Mouse (Mus musculus): ENCODE measurements around the gene Mdfi.
"Not testable (repeated sequence)": the region's sequence is repeated elsewhere in the genome, so short reads cannot be mapped to it uniquely, and the experiment has no call there.

Mdfi gene

DNA sequence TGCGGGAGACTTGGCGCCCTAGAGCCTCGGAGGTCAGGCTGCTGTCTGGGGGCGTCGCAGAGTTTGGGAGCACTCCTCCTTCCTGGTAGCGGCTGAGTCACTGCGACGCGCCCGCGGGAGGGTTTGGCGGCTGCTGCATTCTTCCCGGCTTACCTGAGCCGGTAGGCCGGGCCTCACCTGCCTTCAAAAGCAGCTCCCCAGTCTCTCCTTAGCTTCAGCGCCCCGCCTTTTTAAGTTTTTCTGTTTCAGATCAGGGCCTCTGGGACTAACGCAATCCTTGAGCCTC, at the start of gene Mdfi:
TSS of gene Mdfi (minus strand) at position 210 of the 286 bp plus-strand sequence.
- DNase-seq (ENCODE audit: low spot score in 2 of 2), result no peak

GRCm38 (mm10) chr17:47883099-47883498, 48.6 kb upstream of the Mdfi start:
- no peak for DNase-seq (ENCODE audit: low spot score in 2 of 2)

- no peak for DNase-seq (ENCODE audit: low spot score in 2 of 2)
Observed at GRCm38 (mm10) chr17:47881330-47881729, 46.8 kb upstream of the Mdfi start.

- no peak for DNase-seq (ENCODE audit: low spot score in 2 of 2)
Observed at GRCm38 (mm10) chr17:47879207-47879606, 44.7 kb upstream of the Mdfi start.

- peak in 1 of 2 experiments; percentile 41 for DNase-seq (ENCODE audit: low spot score in 2 of 2)
Observed at GRCm38 (mm10) chr17:47878378-47879089, 44.0 kb upstream of the Mdfi start.

- DNase-seq (ENCODE audit: low spot score in 2 of 2), result no peak
Observed at GRCm38 (mm10) chr17:47877715-47878377, 43.4 kb upstream of the Mdfi start.

DNA sequence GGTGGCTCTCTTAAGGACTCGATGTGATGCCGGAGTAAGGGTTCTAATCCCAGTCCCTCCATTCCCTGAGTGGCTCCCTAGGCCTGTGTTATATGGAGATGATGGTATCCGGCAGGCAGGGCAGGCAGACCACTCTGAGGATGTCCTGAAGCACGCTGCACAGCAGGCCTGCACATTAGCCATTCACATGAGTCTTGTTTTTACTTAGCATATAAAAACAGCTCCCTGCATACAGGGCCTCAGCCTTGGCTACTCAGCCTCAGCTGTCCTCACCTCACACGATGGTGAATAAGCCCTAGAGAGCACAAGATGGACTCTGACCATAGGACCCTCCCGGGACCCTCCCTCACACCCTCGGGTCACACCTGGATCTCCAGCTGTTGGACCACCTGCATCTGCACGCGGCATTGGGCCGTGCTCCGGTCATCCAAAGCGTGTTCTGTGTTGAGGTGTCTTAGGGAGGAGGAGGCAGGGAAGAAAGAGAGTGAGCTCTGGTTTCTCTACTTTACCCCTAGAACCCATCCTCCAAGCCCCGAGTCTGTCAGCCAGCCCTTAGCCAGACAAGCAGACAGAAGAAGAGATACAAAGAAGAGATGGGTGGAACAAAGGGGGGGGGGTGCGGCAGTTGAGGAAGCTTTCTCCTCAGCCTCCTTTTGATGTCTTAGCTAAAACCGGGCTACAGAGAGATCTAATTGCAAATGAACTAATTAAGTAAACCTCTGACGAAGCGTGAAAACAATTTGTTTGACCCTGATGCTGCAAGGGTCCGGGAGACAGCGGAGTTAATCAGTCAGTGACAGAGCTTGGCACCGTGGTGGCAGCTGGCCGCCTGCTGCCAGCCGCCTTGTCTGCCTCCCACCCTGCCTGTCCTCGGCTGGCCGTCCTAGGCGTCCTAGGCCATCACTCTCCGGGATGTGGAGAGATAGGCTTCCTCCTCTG, 42.6 kb upstream of the Mdfi start:
- DNase-seq (ENCODE audit: low spot score in 2 of 2), result no peak

- DNase-seq (ENCODE audit: low spot score in 2 of 2), result peak; percentile 77 to 87
Observed at GRCm38 (mm10) chr17:47873341-47873791, 38.9 kb upstream of the Mdfi start.

DNA sequence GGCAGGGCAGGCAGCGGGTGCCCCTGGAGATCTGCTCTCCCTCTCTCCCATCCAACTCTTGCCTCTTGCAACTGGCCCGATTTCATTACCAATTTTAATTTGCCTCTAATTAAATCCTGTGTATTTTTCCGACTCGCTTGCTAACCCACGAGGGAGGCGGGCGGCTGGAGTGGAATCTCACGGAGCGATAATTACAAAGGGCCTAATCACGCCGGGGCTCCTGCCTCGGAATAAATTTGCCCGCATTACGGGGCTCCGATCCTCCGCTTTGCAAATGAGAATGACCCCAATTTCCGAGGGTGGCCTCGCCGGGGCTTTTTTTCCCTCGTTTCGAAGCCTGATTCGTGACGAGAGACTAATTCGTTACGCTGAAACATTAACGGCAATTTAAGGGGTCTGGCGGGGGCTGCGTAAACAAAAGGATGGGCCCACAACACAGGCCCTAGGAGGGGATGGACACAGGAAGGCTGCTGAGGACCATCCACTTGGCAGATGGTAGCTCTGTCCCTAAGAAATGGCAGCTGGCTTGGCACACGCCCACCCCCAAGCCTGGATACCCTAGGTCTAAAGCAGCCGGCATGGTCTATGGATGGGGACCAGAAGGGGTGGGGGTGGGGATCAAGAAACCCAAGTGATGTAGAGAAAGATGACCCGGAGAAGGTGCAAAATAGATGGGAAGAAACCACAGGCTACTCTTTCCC, 38.0 kb upstream of the Mdfi start:
- no peak for DNase-seq (ENCODE audit: low spot score in 2 of 2)

GRCm38 (mm10) chr17:47869874-47870273, 35.4 kb upstream of the Mdfi start:
- DNase-seq (ENCODE audit: low spot score in 2 of 2), result no peak

- DNase-seq (ENCODE audit: low spot score in 2 of 2), result no peak
Observed at GRCm38 (mm10) chr17:47866037-47866436, 31.5 kb upstream of the Mdfi start.

DNA sequence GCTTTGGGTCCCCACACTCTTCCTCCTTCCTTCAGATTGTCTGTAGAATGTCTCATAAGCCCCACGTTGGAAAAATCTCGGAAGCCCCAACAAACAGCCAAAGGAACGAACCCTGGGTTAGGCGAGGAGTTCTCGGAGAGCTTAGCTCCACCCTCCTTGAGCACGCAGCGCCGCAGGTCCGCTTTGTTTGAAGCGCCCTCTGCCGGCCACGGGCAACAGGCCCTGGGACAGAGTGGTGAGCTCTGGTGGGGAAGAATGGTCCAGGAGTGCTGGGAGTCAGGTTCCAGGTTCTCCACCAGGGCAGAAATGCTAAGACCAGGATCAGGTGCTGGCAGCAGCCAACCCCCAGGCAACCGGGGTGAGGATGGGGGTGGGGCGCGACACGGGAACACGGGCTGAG, 30.0 kb upstream of the Mdfi start:
- DNase-seq (ENCODE audit: low spot score in 2 of 2), result peak; percentile 70 to 89

DNA sequence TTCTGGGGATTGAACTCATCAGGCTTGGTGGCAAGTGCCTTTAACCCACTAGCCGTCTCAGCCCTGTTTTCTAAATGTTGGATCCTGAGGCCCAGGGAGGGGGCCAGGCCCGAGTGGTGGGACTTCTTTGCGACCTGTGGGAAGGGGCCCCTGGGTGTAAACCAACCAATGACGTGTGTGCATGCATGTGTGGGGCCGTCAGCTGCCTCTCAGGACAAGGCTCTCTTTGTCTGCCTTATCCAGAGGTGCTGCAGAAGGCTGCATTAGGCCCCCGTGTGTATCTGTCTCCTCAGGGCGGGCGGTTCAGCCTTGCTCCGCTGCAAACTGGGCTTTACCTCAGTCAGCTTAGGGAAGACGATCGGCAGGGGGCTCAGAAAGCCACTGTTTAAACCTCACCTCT, 28.9 kb upstream of the Mdfi start:
- no peak for DNase-seq (ENCODE audit: low spot score in 2 of 2)

DNA sequence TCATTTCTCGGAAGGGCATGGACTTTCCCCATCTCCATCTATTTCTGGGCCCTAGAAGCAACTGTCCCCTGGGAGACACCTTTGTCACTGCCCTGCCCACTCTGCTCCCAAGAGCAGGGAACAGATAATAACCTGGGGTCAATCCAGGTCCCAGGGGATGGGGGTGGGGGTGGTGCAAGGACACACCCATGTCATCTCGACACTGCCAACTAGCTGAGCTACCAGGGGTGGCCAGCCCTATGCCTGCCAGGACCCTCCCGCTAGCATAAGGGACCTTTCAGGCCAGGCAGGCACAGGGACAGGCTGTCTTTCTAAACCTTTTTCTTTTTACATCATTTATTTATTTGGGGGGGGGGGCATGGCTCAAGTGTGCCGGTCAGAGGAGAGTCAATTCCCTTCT, 28.5 kb upstream of the Mdfi start:
- DNase-seq (ENCODE audit: low spot score in 2 of 2), result no peak

DNA sequence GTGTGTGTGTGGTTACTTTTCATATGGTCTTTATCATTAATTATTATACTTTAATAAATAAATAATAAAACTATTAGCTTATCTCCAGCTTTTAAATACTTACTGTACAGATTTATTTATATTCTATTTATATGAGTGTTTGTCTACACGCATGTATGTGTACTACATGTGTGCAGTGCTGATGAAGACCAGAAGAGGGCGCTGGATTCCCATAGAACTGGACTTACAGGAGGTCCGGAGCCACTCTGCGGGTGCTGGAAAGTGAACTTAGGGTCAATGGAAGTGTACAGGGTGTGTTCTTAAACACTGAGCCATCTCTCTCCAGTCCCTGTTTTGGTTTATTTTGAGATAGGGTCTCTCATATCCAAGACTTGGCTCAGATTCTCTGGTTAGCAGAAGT, 21.1 kb upstream of the Mdfi start:
- no peak for DNase-seq (ENCODE audit: low spot score in 2 of 2)

DNA sequence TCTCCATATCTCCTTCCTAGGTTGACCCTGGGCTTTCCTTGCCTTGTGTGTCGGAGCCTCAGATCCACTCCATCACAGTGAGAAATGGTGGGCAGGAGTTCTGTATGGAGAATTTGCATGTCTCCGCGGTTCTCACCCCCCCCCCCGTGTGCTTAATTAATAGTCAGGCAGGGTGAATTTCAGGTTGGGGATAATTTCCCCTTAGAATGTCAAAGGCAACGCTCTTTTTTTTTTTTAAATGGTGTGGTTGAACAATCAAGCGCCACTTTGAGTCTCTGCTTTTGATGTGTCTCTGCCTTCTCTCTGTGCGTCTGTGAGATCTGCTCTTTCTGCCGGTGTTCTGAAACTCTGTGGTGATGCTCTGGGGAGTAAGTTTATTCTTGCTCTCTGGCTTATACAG, 20.4 kb upstream of the Mdfi start:
- DNase-seq (ENCODE audit: low spot score in 2 of 2), result no peak

DNA sequence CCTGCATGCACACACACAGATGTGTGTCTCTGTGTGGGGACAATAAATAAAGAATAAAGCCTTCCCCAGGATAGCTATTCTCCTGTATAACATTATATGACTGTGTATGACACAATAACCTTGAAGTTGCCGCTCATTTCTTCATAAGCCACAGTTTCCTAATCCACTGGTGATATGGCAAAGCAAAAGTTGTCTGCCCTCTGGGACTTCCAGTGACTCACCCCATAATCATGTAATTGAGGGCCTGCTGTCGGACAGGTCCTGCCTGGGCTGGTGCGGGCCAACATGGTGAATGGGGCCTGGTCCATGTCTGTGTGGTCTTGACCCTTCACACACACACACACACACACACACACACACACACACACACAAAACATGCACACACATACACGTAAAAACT, 19.3 kb upstream of the Mdfi start:
- DNase-seq (ENCODE audit: low spot score in 2 of 2), result no peak

- DNase-seq (ENCODE audit: low spot score in 2 of 2), result no peak
Observed at GRCm38 (mm10) chr17:47853336-47853735, 18.8 kb upstream of the Mdfi start.

GRCm38 (mm10) chr17:47851798-47852360, 17.4 kb upstream of the Mdfi start:
- not testable (repeated sequence) for DNase-seq (ENCODE audit: low spot score in 2 of 2)

GRCm38 (mm10) chr17:47850639-47851314, 16.3 kb upstream of the Mdfi start:
- DNase-seq (ENCODE audit: low spot score in 2 of 2), result no peak

GRCm38 (mm10) chr17:47850035-47850434, 15.5 kb upstream of the Mdfi start:
- DNase-seq (ENCODE audit: low spot score in 2 of 2), result no peak

Measured in spleen, postnatal 10 days (tissue).